Mouse (Mus musculus): ENCODE measurements around the gene Samd4b. TPM values are rescaled to one million over a fixed set of nuclear protein-coding genes. Genes with fewer than 3 reads are reported as not detected.

Samd4b gene
- polyA plus RNA-seq, 1 experiment from 2014 or later, result 25.2 TPM

- H3K9me3 ChIP-seq (ENCODE audit: control insufficient read depth, low read length), result no peaks in the 10 kb centered on the region
- H3K27ac ChIP-seq (replicated peaks in 1 of 2; ENCODE audit: control insufficient read depth in 1 of 2, insufficient read depth in 1 of 2, low read depth in 2 of 2, low read length in 2 of 2), result no peak overlapping the region
- ATAC-seq (ENCODE audit: insufficient number of reproducible peaks, insufficient read depth, low FRiP score, low read depth), result no peak
- peaks cover 2 to 5% of the 10 kb centered on the region in 2 experiments; a peak in 3 of 4 replicates for H3K4me1 ChIP-seq (ENCODE audit: control insufficient read depth in 2 of 2, insufficient read depth in 2 of 2, low read length in 2 of 2)
- no peak overlapping the region for H3K4me2 ChIP-seq (ENCODE audit: low read length)
- H3K36me3 ChIP-seq (ENCODE audit: control insufficient read depth, insufficient read depth, low read length), result no peaks in the 10 kb centered on the region
- H3K4me3 ChIP-seq (ENCODE audit: control insufficient read depth in 1 of 2, insufficient read depth in 1 of 2, low read depth in 1 of 2, low read length in 2 of 2), result no peak overlapping the region
- H3K27me3 ChIP-seq (ENCODE audit: control insufficient read depth, insufficient read depth, low read length), result peaks cover 12% of the 10 kb centered on the region
- H3K9ac ChIP-seq (ENCODE audit: low read length), result no peak overlapping the region
- 83% methylated on average over 8 of the region's 8 CpGs for WGBS
Measured at GRCm38 (mm10) chr7:28492310-28492709, 105.6 kb downstream of the Samd4b start.

GRCm38 (mm10) chr7:28490903-28491302 lies 107.0 kb downstream of the Samd4b start:
- 33% methylated on average over 14 of the region's 14 CpGs for WGBS
- H3K36me3 ChIP-seq (ENCODE audit: control insufficient read depth, insufficient read depth, low read length), result no peaks in the 10 kb centered on the region

GRCm38 (mm10) chr7:28490410-28490809 lies 107.5 kb downstream of the Samd4b start:
- Histone ChIP-seq H3K9me3 (ENCODE audit: control insufficient read depth, low read length) (no peaks in the 10 kb centered on the region), H3K4me1 (ENCODE audit: control insufficient read depth in 2 of 2, insufficient read depth in 2 of 2, low read length in 2 of 2) (peaks cover 2 to 5% of the 10 kb centered on the region in 2 experiments; a peak in 3 of 4 replicates), H3K27me3 (ENCODE audit: control insufficient read depth, insufficient read depth, low read length) (peaks cover 18% of the 10 kb centered on the region), H3K9ac (ENCODE audit: low read length) (no peak overlapping the region), H3K36me3 (ENCODE audit: control insufficient read depth, insufficient read depth, low read length) (no peaks in the 10 kb centered on the region), H3K27ac (replicated peaks in 1 of 2; ENCODE audit: control insufficient read depth in 1 of 2, insufficient read depth in 1 of 2, low read depth in 2 of 2, low read length in 2 of 2) (no peak overlapping the region), H3K4me2 (ENCODE audit: low read length) (0 out of 2 replicates have a peak overlapping the region, but pooled peaks have one; percentile 19), H3K4me3 (ENCODE audit: control insufficient read depth in 1 of 2, insufficient read depth in 1 of 2, low read depth in 1 of 2, low read length in 2 of 2) (no peak overlapping the region)
- no peak for ATAC-seq (ENCODE audit: insufficient number of reproducible peaks, insufficient read depth, low FRiP score, low read depth)
- 3% methylated on average over 10 of the region's 10 CpGs for WGBS

More at GRCm38 (mm10) chr7:28490903-28491302, 107.0 kb downstream of the Samd4b start:
- Histone ChIP-seq H3K4me1 (ENCODE audit: control insufficient read depth in 2 of 2, insufficient read depth in 2 of 2, low read length in 2 of 2) (peaks cover 2 to 5% of the 10 kb centered on the region in 2 experiments; a peak in 3 of 4 replicates), H3K27me3 (ENCODE audit: control insufficient read depth, insufficient read depth, low read length) (peaks cover 18% of the 10 kb centered on the region), H3K9me3 (ENCODE audit: control insufficient read depth, low read length) (no peaks in the 10 kb centered on the region), H3K4me2 (ENCODE audit: low read length) (0 out of 2 replicates have a peak overlapping the region, but pooled peaks have one; percentile 19), H3K27ac (replicated peaks in 1 of 2; ENCODE audit: control insufficient read depth in 1 of 2, insufficient read depth in 1 of 2, low read depth in 2 of 2, low read length in 2 of 2) (no peak overlapping the region), H3K4me3 (ENCODE audit: control insufficient read depth in 1 of 2, insufficient read depth in 1 of 2, low read depth in 1 of 2, low read length in 2 of 2) (no peak overlapping the region), H3K9ac (ENCODE audit: low read length) (no peak overlapping the region)
- no peak for ATAC-seq (ENCODE audit: insufficient number of reproducible peaks, insufficient read depth, low FRiP score, low read depth)

- 5% methylated on average over 16 of the region's 16 CpGs for WGBS
- Histone ChIP-seq H3K9me3 (ENCODE audit: control insufficient read depth, low read length) (no peaks in the 10 kb centered on the region), H3K9ac (ENCODE audit: low read length) (no peak overlapping the region), H3K27me3 (ENCODE audit: control insufficient read depth, insufficient read depth, low read length) (peaks cover 18% of the 10 kb centered on the region), H3K4me3 (ENCODE audit: control insufficient read depth in 1 of 2, insufficient read depth in 1 of 2, low read depth in 1 of 2, low read length in 2 of 2) (0 out of 4 replicates have a peak overlapping the region, but pooled peaks of 1 of the 2 experiments have one; percentile 3), H3K27ac (replicated peaks in 1 of 2; ENCODE audit: control insufficient read depth in 1 of 2, insufficient read depth in 1 of 2, low read depth in 2 of 2, low read length in 2 of 2) (no peak overlapping the region), H3K36me3 (ENCODE audit: control insufficient read depth, insufficient read depth, low read length) (no peaks in the 10 kb centered on the region), H3K4me1 (ENCODE audit: control insufficient read depth in 2 of 2, insufficient read depth in 2 of 2, low read length in 2 of 2) (peaks cover 2 to 5% of the 10 kb centered on the region in 2 experiments; a peak in 3 of 4 replicates), H3K4me2 (ENCODE audit: low read length) (peak overlapping the region; percentile 46)
- no peak for ATAC-seq (ENCODE audit: insufficient number of reproducible peaks, insufficient read depth, low FRiP score, low read depth)
Measured at GRCm38 (mm10) chr7:28488030-28488491, 109.9 kb downstream of the Samd4b start.

GRCm38 (mm10) chr7:28484192-28484591 lies 113.8 kb downstream of the Samd4b start:
- 35% methylated on average over 4 of the region's 4 CpGs for WGBS
- H3K9me3 ChIP-seq (ENCODE audit: control insufficient read depth, low read length), result no peaks in the 10 kb centered on the region
- peaks cover 2 to 5% of the 10 kb centered on the region in 2 experiments; a peak in 3 of 4 replicates for H3K4me1 ChIP-seq (ENCODE audit: control insufficient read depth in 2 of 2, insufficient read depth in 2 of 2, low read length in 2 of 2)
- no peak overlapping the region for H3K4me2 ChIP-seq (ENCODE audit: low read length)
- no peaks in the 10 kb centered on the region for H3K36me3 ChIP-seq (ENCODE audit: control insufficient read depth, insufficient read depth, low read length)
- peaks cover 18% of the 10 kb centered on the region for H3K27me3 ChIP-seq (ENCODE audit: control insufficient read depth, insufficient read depth, low read length)
- no peak overlapping the region for H3K4me3 ChIP-seq (ENCODE audit: control insufficient read depth in 1 of 2, insufficient read depth in 1 of 2, low read depth in 1 of 2, low read length in 2 of 2)
- H3K9ac ChIP-seq (ENCODE audit: low read length), result no peak overlapping the region
- ATAC-seq (ENCODE audit: insufficient number of reproducible peaks, insufficient read depth, low FRiP score, low read depth), result no peak
- no peak overlapping the region for H3K27ac ChIP-seq (replicated peaks in 1 of 2; ENCODE audit: control insufficient read depth in 1 of 2, insufficient read depth in 1 of 2, low read depth in 2 of 2, low read length in 2 of 2)

- no peak overlapping the region for H3K9ac ChIP-seq (ENCODE audit: low read length)
- H3K27ac ChIP-seq (replicated peaks in 1 of 2; ENCODE audit: control insufficient read depth in 1 of 2, insufficient read depth in 1 of 2, low read depth in 2 of 2, low read length in 2 of 2), result no peak overlapping the region
- H3K4me2 ChIP-seq (ENCODE audit: low read length), result no peak overlapping the region
- peaks cover 0 to 1% of the 10 kb centered on the region in 2 experiments; a peak in 2 of 4 replicates for H3K4me1 ChIP-seq (ENCODE audit: control insufficient read depth in 2 of 2, insufficient read depth in 2 of 2, low read length in 2 of 2)
- no peaks in the 10 kb centered on the region for H3K9me3 ChIP-seq (ENCODE audit: control insufficient read depth, low read length)
- H3K27me3 ChIP-seq (ENCODE audit: control insufficient read depth, insufficient read depth, low read length), result peaks cover 11% of the 10 kb centered on the region
- 80% methylated on average over 11 of the region's 11 CpGs for WGBS
- ATAC-seq (ENCODE audit: insufficient number of reproducible peaks, insufficient read depth, low FRiP score, low read depth), result no peak
- H3K36me3 ChIP-seq (ENCODE audit: control insufficient read depth, insufficient read depth, low read length), result no peaks in the 10 kb centered on the region
- H3K4me3 ChIP-seq (ENCODE audit: control insufficient read depth in 1 of 2, insufficient read depth in 1 of 2, low read depth in 1 of 2, low read length in 2 of 2), result no peak overlapping the region
Measured at GRCm38 (mm10) chr7:28482854-28483253, 115.1 kb downstream of the Samd4b start.

GRCm38 (mm10) chr7:28478854-28479253 lies 119.1 kb downstream of the Samd4b start:
- Histone ChIP-seq H3K4me1 (ENCODE audit: control insufficient read depth in 2 of 2, insufficient read depth in 2 of 2, low read length in 2 of 2) (no peaks in the 10 kb centered on the region), H3K9ac (ENCODE audit: low read length) (no peak overlapping the region), H3K9me3 (ENCODE audit: control insufficient read depth, low read length) (no peaks in the 10 kb centered on the region), H3K27ac (replicated peaks in 1 of 2; ENCODE audit: control insufficient read depth in 1 of 2, insufficient read depth in 1 of 2, low read depth in 2 of 2, low read length in 2 of 2) (no peak overlapping the region), H3K4me2 (ENCODE audit: low read length) (no peak overlapping the region), H3K36me3 (ENCODE audit: control insufficient read depth, insufficient read depth, low read length) (no peaks in the 10 kb centered on the region), H3K27me3 (ENCODE audit: control insufficient read depth, insufficient read depth, low read length) (no peaks in the 10 kb centered on the region), H3K4me3 (ENCODE audit: control insufficient read depth in 1 of 2, insufficient read depth in 1 of 2, low read depth in 1 of 2, low read length in 2 of 2) (no peak overlapping the region)
- no peak for ATAC-seq (ENCODE audit: insufficient number of reproducible peaks, insufficient read depth, low FRiP score, low read depth)
- 6% methylated on average over 8 of the region's 8 CpGs for WGBS

GRCm38 (mm10) chr7:28477363-28477762 lies 120.6 kb downstream of the Samd4b start:
- H3K4me1 ChIP-seq (ENCODE audit: control insufficient read depth in 2 of 2, insufficient read depth in 2 of 2, low read length in 2 of 2), result no peaks in the 10 kb centered on the region
- H3K4me3 ChIP-seq (ENCODE audit: control insufficient read depth in 1 of 2, insufficient read depth in 1 of 2, low read depth in 1 of 2, low read length in 2 of 2), result no peak overlapping the region
- 85% methylated on average over 5 of the region's 5 CpGs for WGBS
- no peak overlapping the region for H3K4me2 ChIP-seq (ENCODE audit: low read length)
- no peaks in the 10 kb centered on the region for H3K36me3 ChIP-seq (ENCODE audit: control insufficient read depth, insufficient read depth, low read length)
- no peaks in the 10 kb centered on the region for H3K9me3 ChIP-seq (ENCODE audit: control insufficient read depth, low read length)
- no peaks in the 10 kb centered on the region for H3K27me3 ChIP-seq (ENCODE audit: control insufficient read depth, insufficient read depth, low read length)
- ATAC-seq (ENCODE audit: insufficient number of reproducible peaks, insufficient read depth, low FRiP score, low read depth), result 0 out of 2 replicates have a peak, but pooled peaks have one; percentile 54
- no peak overlapping the region for H3K27ac ChIP-seq (replicated peaks in 1 of 2; ENCODE audit: control insufficient read depth in 1 of 2, insufficient read depth in 1 of 2, low read depth in 2 of 2, low read length in 2 of 2)
- H3K9ac ChIP-seq (ENCODE audit: low read length), result no peak overlapping the region
